Mouse (Mus musculus) CD4-positive, CD25-positive, alpha-beta regulatory T cell, adult 4 months (primary cell): ENCODE results near the gene Dnajc13. TPM values are rescaled to one million over a fixed set of nuclear protein-coding genes. Genes with fewer than 3 reads are reported as not detected.

Source experiments
- ATAC-seq: one replicate; pipeline ENCODE4 v1.8.0; 2017
- polyA plus RNA-seq, 2 experiments: library from polyadenylated mRNA; unstranded; fragments of 100-300 nt; shearing (Covaris generic); gene quantifications; one replicate each; pipeline ENCODE4 v1.2.1; 2017

The Dnajc13 gene
- polyA plus RNA-seq, 2 experiments from 2014 or later: 19.1 to 19.8 TPM

DNA sequence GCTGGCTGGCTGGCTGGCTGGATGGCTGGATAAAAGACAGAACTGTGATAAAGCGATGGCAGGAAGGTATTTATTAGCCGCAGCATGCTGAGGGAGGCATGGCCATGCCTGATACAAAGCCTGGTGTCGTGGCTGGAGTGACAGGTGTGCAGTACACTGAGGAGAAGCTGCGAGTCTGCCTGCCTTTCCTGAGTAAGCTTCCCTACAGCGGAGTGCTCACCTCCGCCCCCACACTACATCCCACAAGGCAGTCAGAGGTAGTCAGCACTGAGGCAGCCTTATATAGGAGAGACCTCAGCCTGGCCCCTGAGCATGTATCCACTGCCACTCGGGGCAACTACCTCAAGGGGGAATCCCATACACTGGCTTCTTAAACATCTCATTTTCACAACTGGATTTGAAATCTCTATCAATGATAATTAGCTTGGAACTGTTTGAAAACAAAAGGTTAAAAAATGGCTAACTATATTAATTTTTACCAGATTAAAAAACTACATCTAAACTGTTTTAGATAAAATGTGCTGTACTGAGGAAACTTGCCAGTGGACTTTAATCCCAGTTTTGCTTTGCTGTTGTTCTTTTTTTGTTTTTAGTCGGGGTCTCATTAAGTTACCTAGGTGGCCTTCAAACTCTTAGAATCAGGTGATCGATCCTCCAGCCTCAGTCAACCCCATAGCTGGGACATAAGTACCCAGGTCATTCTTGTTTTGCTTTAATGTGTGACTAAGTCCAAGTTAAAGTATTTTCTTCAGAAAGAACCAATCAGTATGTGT, 8.1 kb downstream of the Dnajc13 start:
- no peak for ATAC-seq

DNA sequence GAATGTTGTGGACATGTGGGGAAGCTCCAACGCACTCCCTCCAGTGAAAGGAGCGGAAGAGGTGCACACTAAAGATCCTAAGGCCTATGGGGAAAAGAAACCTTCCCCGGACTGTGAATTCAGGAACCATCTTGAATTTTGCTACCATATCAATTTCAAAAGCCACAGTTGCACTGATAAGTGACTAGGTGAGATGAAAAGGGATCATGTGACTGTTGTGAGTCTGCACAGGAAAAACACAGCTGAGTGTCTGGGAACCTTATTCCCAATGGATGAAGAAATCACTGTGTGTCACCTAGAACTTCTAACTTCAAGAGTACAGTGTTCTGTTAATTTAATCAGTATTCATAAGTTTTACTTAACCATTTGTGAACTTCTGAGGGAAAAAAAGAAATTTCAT, 10.1 kb downstream of the Dnajc13 start:
- no peak for ATAC-seq

DNA sequence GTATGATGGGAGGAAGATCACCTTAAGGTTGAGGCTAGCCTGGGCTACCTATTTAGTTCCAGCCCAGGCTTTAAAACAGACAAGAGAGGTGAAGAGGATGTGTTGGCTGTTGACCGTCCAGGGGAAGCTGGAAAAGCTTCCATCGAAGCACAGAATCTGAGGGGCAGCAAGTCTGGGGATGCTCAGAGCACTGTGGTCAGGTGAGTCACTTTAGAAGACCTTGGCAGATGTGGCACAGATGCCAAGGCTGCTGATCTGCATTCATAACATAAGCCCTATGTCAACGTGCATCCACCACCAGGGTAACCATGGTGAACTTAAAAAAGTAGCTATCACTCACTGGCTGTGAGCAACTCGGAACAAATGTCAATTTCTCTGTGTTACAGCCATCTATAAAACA, 11.0 kb downstream of the Dnajc13 start:
- no peak for ATAC-seq

DNA sequence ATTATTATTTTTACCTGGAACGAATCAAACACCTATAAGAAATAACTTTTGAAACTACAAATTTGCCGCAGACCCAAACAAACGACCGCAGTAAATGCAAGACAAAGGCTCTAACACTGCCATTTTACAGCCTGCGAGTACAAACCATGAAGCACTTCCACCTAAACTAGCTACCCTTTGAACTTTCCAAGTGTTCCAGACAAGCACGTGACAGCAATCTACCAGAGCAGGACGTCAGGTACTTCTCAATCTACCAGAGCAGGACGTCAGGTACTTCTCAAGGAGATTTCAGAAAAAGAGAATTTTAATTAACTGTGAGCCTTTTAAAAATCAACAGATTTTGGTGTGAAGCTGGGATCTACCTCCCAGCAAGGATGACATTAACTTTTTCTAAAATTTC, 11.6 kb downstream of the Dnajc13 start:
- ATAC-seq: no peak

DNA sequence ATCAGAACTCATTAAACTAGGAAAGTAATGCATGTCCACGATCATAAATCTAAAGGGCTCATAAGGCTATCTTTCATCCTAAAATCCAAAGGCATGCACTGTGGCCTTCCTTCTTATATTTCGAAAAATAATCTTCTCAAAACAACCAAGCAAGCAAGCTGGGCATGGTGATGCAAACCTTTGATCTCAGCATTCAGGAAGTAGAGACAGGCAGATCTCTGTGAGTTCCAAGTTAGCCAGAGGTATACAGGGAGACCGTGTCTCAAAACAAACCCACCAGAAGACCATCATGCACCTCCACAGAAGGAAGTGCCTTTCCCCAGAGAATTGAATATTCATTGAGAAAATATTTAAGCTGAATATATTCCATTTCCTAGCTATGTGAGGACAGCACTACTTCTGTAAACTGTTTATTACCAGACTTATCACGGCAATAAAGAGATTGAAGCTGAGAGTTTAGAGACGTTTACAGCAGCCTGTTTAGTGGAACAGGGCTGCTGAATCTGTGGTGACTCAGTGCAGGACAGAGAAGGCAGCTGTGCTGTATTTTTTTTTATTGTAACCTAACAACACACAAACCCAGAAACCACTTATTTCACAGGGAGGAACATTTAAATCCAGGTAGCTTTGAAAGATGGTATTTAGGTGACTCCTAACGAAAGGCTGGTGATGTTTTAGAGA, 15.3 kb downstream of the Dnajc13 start:
- ATAC-seq: no peak

DNA sequence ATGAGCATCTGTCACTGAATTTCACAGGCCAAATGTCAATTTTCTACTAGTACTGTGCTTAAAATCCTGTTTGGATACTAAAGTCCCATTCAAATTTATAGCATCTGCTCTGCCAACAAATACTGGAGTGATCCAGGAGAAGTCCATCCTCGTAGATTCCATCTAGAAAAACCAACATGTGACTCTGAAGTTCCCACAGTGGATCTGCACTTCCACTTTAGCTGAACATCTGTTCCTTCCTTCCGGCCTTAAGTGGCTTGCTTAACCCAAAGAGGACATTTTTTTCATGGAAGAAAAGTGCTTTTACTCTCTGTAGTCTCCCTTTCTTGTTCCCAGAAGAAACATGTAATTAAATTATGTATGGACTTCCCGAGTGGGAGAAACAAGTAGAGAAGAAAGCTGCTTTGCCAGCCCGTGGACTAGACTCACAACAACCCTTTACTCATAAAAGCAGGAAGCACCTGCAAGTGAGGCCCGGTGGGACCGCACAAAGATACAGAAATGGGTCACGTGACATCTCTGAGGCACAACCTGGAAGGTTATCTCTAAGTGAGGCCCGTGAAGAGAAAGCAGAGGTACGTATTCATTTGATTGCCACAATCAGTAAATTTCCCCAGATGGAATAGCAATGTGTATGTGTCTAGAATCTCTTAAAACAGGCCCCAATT, 18.8 kb downstream of the Dnajc13 start:
- peak; percentile 66 for ATAC-seq

DNA sequence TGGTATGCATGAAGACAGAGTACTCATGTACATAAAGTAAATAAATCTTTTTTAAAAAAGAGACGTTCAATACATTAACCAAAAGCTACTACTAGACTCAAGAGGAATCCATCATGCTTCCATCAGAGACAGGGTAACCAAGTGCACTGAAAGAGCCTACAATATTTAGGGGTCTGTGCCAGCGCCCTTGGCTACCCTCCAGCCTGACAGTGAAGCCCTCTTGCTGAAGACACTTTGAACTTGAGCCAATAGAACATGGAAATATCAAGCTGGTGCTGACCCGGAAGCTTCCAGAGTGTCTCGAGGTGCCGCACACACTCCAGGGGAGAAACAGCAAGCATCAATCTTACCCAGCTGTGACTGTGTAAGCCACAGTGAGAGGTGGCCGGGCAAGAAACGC, 22.6 kb downstream of the Dnajc13 start:
- no peak for ATAC-seq

DNA sequence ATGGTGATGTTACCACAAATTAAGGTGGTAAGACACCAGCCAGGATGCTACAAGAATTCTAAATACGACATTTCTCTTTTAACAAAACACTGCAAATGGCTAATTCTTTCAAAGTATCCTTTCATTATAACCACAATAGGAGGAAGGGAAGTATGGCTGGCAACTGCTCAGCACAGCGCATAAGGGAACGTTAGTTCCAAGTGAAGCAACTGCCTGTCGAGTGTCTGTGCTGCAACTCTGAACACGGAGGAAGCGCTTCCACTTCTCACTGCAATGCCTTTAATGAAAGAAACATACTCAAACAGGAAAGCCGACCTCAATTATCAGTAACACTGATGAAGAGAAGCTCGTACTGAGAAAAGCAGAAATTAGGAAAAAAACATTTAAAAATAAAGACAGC, 23.7 kb downstream of the Dnajc13 start:
- ATAC-seq: no peak

DNA sequence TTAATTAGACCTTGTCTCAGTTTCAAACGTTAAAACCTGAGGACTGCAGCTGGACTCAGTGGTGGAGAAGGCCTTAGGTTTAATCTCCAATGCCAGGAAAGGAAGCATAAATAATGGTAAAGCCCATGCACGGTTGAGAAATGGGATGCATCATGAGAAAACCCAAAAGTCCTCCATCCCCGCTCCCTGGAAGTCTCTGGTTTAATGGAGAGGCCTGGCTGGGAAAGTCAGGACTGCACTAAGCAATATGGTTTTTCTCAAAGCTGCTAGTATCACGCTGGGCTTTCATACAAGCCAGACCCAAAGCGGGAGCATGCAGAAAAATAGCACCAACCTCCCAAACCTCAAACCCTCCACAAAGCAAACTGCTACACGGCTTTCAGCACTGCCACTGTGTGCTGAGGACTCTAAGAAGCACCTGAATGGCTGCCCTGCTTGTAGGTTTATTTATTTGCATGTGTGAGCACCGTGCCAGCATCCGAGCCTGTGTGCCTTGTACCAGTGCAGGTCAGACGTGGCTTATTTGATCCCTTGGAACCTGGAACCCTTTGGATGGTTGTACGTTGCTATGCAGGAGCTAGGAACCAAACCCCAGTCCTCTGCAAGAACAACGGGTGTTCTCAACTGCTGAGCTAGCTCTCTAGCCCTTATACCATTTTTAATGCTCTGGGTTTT, 26.3 kb downstream of the Dnajc13 start:
- ATAC-seq: no peak

DNA sequence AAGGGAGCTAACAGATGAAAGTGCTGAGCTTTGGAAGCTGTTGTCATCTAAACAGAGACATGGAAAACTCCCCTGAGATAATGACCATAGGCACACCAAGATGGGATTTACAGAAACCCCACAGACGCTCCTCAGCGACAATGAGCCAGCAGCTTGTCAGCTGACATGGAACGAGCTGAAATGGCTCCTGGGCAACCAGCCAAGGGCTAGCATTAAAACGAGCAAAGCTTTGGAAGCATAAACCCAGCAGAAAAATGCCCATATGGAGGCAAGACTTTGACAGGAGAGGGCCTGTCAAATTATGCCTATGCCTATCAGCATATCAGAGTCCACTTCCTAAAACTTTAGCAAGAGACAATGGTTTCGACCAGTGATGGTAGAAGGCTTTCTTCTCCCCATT, 27.0 kb downstream of the Dnajc13 start:
- ATAC-seq: no peak

DNA sequence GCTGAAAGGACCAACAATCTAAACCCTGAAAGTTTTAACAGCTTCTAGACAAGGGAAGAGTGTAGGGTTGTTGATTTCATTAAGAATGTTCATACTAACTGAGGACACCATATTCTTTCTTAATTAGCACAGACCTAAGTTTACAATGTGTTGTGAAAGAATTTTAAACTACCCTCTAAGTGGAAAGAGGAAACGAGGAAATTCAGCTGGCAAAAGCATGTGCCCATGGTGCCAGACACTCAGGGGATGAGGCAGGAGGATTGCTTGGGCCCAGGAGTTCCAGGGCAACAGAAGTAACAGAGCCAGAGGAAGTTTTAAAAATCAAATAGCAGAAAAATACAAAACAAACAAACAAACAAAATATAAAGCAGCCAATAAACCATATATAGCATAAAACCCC, 28.9 kb downstream of the Dnajc13 start:
- ATAC-seq: no peak

DNA sequence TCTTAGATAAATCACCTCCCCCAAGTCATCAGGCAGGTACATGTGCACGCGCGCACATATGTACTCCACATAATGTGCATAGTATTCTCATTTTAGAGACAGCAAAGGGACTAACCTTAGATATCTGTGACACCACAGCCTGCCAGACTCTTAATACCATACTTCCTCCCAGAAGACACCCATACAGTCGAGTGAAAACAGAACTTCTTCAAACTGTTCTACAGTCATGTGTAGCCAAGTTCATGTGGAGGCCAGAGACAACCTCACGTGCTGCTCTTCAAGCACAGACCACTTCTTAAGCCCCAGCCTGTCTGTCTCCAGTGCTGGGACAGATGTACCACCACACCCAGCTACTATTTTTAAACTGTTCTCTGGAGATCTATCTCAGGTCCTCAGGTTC, 29.7 kb downstream of the Dnajc13 start:
- no peak for ATAC-seq

DNA sequence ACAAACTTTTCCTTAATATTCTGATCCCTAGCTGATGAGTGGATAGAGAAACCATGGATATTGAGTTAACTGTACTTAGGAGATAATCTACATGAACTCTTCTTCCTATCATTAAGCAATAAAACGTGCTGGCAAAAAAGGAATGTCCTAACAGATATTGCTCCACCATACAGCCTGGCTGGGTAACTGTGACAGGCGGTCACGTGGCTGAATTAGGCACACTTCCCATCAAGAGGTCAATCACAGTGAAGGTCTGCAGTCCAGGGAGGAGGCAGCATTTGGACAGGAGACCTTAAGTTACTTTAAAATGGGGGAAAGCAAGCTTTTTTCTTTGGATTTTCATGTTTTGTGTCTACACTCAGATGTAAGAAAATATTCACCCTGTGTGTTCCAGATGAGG, 30.7 kb downstream of the Dnajc13 start:
- no peak for ATAC-seq

DNA sequence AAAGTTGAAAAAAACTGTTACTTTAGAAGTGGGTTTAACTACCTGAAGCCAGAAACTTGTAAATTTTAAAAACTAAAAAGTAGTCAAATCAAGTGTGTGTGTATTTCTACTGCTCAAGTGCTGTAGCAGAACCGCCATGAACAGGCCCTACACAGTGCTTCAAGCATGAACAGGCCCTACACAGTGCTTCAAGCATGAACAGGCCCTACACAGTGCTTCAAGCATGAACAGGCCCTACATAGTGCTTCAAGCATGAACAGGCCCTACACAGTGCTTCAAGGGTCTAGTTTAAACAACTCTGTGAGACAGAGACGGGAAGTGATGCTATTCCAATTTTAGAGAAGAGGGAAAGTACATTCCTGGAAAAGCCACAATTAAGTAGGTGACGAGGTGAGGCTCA, 51.3 kb downstream of the Dnajc13 start:
- no peak for ATAC-seq

DNA sequence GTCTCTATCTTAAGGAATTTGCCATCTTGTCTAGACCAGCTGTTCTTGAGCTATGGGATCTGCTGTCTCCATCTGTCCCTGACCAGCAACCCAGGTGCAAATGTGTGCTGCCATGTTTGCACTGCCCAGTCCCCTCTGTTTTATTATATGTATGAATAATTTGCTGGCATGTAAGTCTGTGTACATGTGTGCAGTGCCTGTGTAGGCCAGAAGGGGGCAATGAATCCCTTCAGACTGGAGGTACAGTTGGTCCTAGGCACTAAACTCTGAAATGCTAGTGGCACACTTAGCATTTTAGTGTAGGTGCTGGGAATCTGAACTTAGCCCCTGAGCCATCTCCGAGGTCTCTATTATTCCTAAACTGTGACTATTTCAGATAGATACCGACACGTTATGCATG, 58.9 kb downstream of the Dnajc13 start:
- ATAC-seq: no peak

DNA sequence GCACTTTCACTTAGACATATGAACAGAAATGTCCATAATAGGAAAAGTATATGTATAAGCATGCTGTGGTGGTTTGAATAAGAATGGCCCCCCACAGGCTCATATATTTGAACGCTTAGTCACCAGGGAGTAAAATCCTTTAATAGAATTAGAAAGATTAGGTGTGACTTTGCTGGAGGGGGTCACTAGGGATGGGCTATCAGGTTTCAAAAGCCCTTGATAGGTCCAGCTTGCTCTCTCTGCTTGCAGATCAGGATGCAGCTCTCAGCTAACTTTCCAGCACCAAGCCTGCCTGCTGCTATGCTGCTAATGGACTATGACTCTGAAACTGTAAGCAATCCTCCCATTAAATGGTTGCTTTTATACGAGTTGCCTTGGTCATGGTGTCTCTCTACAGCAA, 68.2 kb downstream of the Dnajc13 start:
- ATAC-seq: no peak

DNA sequence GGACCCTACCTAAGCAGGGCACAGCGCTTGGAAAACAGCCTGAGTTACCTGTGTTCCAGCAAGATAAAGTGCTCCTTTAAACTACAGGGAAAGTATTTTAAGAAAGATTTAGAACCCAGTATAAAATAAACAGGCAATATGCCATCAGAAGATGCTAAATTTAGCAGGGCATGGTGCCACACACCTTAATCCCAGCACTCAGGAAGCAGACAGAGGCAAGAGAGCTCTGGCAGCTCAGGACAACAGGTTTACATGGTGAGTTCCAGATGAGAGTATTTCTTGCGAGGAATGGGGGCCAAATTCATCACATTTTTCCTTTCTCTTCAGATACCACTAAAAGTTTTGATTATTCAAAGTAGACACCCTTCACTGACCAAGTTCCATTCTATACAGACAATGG, 68.8 kb downstream of the Dnajc13 start:
- no peak for ATAC-seq

DNA sequence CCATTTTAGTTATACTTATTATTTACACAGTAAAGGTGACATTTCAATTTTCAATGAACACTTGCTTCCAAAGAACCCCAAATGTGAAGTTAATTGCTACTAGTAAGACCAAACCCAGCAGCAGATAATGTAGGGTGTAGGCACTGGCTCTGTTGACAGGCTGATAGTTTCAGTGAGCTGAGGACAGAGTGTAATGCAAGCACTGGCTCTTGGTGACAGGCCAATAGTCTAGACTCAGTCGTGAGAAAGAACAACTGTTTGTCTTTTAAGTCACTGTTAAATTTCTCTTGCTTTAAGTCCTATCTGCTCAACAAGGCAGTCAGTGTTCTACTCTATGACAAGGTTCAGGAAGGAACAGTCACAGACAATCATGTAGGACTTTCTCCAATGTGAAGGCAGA, 69.4 kb downstream of the Dnajc13 start:
- ATAC-seq: no peak

DNA sequence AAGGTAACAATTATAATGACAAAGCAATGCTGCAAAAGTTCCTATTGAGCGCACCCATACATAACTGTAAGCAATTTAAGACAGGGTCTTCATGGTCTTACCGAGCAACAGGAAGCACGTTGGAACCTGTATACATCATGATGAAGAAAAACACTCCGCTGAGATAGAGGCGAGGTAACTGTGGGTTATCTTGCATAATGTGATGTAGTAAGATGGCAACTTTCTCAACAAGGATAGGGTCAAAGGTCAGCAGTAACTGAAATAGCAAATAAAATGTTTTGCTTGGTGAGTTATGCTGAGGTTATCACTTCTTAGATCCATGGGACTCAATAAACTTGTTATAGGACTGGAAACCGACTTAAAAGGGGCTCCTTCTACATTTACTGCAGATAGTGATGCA, 70.2 kb downstream of the Dnajc13 start:
- no peak for ATAC-seq

DNA sequence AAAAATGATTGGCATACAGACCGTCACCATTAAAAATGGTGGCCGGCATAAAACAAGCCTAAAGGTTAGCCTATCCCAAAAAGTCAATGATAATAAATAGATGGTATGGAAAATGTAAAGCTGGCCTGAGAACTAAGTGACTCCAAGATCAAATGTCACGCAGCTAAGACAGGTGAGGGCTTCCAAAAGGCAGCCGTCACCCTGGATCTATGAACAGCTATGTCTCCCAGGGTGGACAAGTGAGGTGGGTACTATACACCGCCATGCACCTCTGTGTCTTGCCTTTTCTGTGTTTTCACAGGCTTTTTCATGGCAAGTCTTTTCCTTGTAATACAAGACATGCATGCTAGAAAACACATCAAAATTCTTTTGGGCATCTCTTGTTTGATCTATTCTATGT, 73.1 kb downstream of the Dnajc13 start:
- ATAC-seq: no peak

DNA sequence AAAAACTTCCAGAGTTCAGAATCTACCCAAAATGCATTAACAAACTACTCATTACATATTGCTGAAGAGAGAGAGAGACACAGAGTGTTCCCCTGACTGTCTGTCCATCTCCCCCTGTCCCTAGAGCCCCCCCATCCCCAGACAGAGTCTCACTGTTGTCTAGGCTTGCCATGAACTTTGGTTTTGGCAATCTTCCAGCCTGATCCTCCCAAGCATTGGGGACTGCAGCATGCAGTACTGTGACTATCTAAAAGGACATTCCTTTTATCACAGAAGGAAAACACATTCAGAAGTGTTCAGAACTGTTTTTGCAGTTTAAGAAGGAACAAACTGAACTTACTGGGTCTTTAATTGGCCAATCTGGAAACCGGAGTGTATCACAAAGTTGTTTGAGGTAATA, 74.0 kb downstream of the Dnajc13 start:
- ATAC-seq: no peak

DNA sequence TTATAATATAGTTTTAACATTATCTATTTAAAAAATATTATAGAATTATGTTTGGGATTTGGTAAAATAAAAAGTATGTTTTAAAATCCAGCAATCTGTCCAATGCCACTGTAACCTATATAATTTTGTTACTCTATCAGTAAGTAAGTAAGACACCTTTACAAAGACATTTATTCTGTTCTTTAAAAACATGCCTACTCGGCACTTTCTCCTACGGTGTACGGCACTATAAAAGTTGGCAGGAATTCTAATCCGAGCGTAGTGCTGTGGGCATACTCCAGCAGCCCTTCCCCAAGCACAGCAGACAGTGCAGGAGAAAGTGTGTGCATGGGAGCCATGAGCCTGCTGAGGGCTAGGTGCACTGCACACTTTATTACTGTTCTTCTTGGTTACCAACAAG, 75.7 kb downstream of the Dnajc13 start:
- no peak for ATAC-seq

DNA sequence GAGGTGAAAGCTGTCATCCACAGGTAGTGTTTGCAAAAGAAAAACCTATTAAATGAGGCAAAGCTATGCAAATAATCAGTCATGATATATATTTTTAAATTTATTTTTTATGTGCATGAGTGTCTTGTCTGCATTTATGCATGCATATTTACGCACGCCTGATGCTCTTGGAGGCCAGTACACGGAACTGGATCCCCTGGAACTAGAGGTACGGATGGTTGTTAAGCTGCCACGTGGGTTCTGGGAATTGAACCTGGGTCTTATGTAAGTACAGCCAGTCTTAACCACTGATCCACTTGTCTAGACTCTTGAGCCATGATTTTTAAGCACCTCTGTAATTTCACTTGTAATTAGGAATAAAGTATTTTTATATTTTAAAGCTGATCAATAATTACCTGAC, 79.5 kb downstream of the Dnajc13 start:
- no peak for ATAC-seq

DNA sequence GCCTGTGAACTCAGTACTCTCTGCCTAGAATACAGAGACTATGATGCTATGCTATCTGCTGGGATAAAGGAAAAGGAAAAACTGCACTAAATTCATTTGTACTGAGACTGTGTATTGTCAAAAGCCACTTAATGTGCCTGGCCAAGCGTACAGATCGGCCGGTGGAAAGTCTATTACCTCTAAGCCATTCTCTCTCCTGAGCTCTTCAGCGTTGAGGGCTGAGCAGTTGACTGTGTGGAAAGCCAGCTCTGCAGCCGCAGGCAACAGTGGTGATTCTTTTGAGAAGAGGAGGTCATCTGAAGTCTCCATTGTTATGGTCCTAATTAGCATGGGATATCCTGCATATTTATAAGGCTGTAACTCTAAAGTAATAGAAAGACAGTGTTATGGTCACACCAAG, 80.4 kb downstream of the Dnajc13 start:
- ATAC-seq: no peak
